Mouse (Mus musculus) liver, postnatal 0 days (tissue): ENCODE data around the gene Asb2.

Source experiments
- CTCF ChIP-seq: sonication (generic); IDR thresholded peaks from 2 replicates; pipeline ENCODE4 v1.5.1; 2016; ENCODE audit warnings: antibody characterized with exemption, low read depth
- EP300 ChIP-seq: IDR thresholded peaks from 2 replicates; pipeline ENCODE4 v1.6.1; 2016; ENCODE audit warnings: antibody characterized with exemption, low read depth, mild to moderate bottlenecking

- no peak for TF ChIP-seq CTCF
- TF ChIP-seq EP300 = no peak
Measured at GRCm38 (mm10) chr12:103361539-103362307, 5.9 kb upstream of the Asb2 start.
